Mouse (Mus musculus) heart, embryonic 10.5 days (tissue): ENCODE results near the gene Galnt2. TPM values are rescaled to one million over a fixed set of nuclear protein-coding genes. Genes with fewer than 3 reads are reported as not detected.

Source experiments
- DNase-seq: peaks from one replicate; pipeline ENCODE4 v3.0.0-alpha.2; 2017; ENCODE audit warnings: low spot score
- H3K27ac ChIP-seq: fragments of 300-500 bp; sonication (generic); 2 replicates; pipeline ENCODE4 v1.5.1; 2016; ENCODE audit warnings: mild to moderate bottlenecking
- H3K27me3 ChIP-seq: fragments of 300-500 bp; sonication (generic); 2 replicates; pipeline ENCODE4 v1.6.1; 2016; ENCODE audit warnings: mild to moderate bottlenecking; ENCODE audit not compliant: poor library complexity, insufficient read depth, severe bottlenecking
- H3K36me3 ChIP-seq: fragments of 300-500 bp; sonication (generic); 2 replicates; pipeline ENCODE4 v1.6.1; 2016; ENCODE audit warnings: mild to moderate bottlenecking, moderate library complexity
- H3K4me1 ChIP-seq: fragments of 300-500 bp; sonication (generic); 2 replicates; pipeline ENCODE4 v1.6.1; 2016; ENCODE audit warnings: mild to moderate bottlenecking
- H3K4me3 ChIP-seq: fragments of 300-500 bp; sonication (generic); 2 replicates; pipeline ENCODE4 v1.5.1; 2016; ENCODE audit warnings: mild to moderate bottlenecking, moderate library complexity
- H3K9me3 ChIP-seq: fragments of 300-500 bp; sonication (generic); 2 replicates; pipeline ENCODE4 v1.6.1; 2016; ENCODE audit warnings: mild to moderate bottlenecking, moderate library complexity
- WGBS: fragments of 180-500 bp; shearing (Covaris S2); methylation state at CpG from one replicate; pipeline ENCODE4 v1.1.7; 2016; 5-methylcytosine and 5-hydroxymethylcytosine counted together
- polyA plus RNA-seq: library from polyadenylated mRNA; unstranded; fragments of >200 nt; fragmentation: Nextera tagmentation; extraction: Ambion mirVana; gene quantifications from 2 replicates; pipeline ENCODE4 v1.2.1, GENCODE M21; 2016

The Galnt2 gene
- polyA plus RNA-seq, 1 experiment from 2014 or later, result 44.7 TPM

GRCm38 (mm10) chr8:124242208-124242607, 11.0 kb downstream of the Galnt2 start:
- peaks cover 44% of the 10 kb centered on the region for H3K27me3 ChIP-seq
- peaks cover 24% of the 10 kb centered on the region for H3K36me3 ChIP-seq
- no peak overlapping the region for H3K4me3 ChIP-seq
- DNase-seq, result no peak
- H3K4me1 ChIP-seq, result peaks cover 54% of the 10 kb centered on the region
- no peaks in the 10 kb centered on the region for H3K9me3 ChIP-seq
- no peak overlapping the region for H3K27ac ChIP-seq
- WGBS, result 90% methylated on average over 6 of the region's 6 CpGs

- DNase-seq, result no peak
- Histone ChIP-seq H3K9me3 (no peaks in the 10 kb centered on the region), H3K4me3 (no peak overlapping the region), H3K36me3 (peaks cover 31% of the 10 kb centered on the region), H3K4me1 (peaks cover 50% of the 10 kb centered on the region), H3K27me3 (peaks cover 45% of the 10 kb centered on the region), H3K27ac (no peak overlapping the region)
- WGBS, result 92% methylated on average over 5 of the region's 5 CpGs
These were observed 11.7 kb downstream of the Galnt2 start for GRCm38 (mm10) chr8:124242913-124243312.

- Histone ChIP-seq H3K4me3 (no peak overlapping the region), H3K4me1 (peaks cover 40% of the 10 kb centered on the region), H3K27ac (no peak overlapping the region), H3K9me3 (no peaks in the 10 kb centered on the region), H3K36me3 (peaks cover 34% of the 10 kb centered on the region), H3K27me3 (peaks cover 37% of the 10 kb centered on the region)
- WGBS, result 96% methylated on average over 6 of the region's 6 CpGs
- no peak for DNase-seq
These were observed 16.4 kb downstream of the Galnt2 start for GRCm38 (mm10) chr8:124247581-124247980.

GRCm38 (mm10) chr8:124248688-124249087, 17.5 kb downstream of the Galnt2 start:
- 86% methylated on average over 6 of the region's 6 CpGs for WGBS
- no peak overlapping the region for H3K27ac ChIP-seq
- peaks cover 47% of the 10 kb centered on the region for H3K4me1 ChIP-seq
- no peak for DNase-seq
- no peaks in the 10 kb centered on the region for H3K9me3 ChIP-seq
- peaks cover 38% of the 10 kb centered on the region for H3K27me3 ChIP-seq
- peaks cover 28% of the 10 kb centered on the region for H3K36me3 ChIP-seq
- no peak overlapping the region for H3K4me3 ChIP-seq

GRCm38 (mm10) chr8:124250255-124250654, 19.1 kb downstream of the Galnt2 start:
- H3K27me3 ChIP-seq, result peaks cover 26% of the 10 kb centered on the region
- H3K9me3 ChIP-seq, result no peaks in the 10 kb centered on the region
- peaks cover 17% of the 10 kb centered on the region; the same call in 1 of the 2 replicates for H3K36me3 ChIP-seq
- peak overlapping the region; percentile 72 for H3K27ac ChIP-seq
- peaks cover 50% of the 10 kb centered on the region for H3K4me1 ChIP-seq
- no peak overlapping the region for H3K4me3 ChIP-seq
- DNase-seq, result no peak
- WGBS, result 8% methylated on average over 3 of the region's 3 CpGs

- DNase-seq, result no peak
- Histone ChIP-seq H3K9me3 (no peaks in the 10 kb centered on the region), H3K27me3 (peaks cover 23% of the 10 kb centered on the region), H3K36me3 (peaks cover 16% of the 10 kb centered on the region; the same call in 1 of the 2 replicates), H3K27ac (peak overlapping the region; percentile 72), H3K4me1 (peaks cover 52% of the 10 kb centered on the region), H3K4me3 (no peak overlapping the region)
- 31% methylated on average over 4 of the region's 4 CpGs for WGBS
These were observed 19.6 kb downstream of the Galnt2 start for GRCm38 (mm10) chr8:124250785-124251184.

- WGBS, result 91% methylated on average over 5 of the region's 5 CpGs
- Histone ChIP-seq H3K27ac (no peak overlapping the region), H3K4me1 (peaks cover 60% of the 10 kb centered on the region), H3K4me3 (no peak overlapping the region), H3K9me3 (no peaks in the 10 kb centered on the region), H3K27me3 (peaks cover 17% of the 10 kb centered on the region), H3K36me3 (peaks cover 10% of the 10 kb centered on the region; the same call in 1 of the 2 replicates)
- no peak for DNase-seq
These were observed 21.4 kb downstream of the Galnt2 start for GRCm38 (mm10) chr8:124252533-124252950.

GRCm38 (mm10) chr8:124253939-124254338, 22.7 kb downstream of the Galnt2 start:
- WGBS, result 88% methylated on average over 6 of the region's 6 CpGs
- peaks cover 68% of the 10 kb centered on the region for H3K4me1 ChIP-seq
- no peak overlapping the region for H3K4me3 ChIP-seq
- peaks cover 9% of the 10 kb centered on the region; the same call in 1 of the 2 replicates for H3K27me3 ChIP-seq
- 0 out of 2 replicates have a peak, but pooled peaks cover 3% of the 10 kb centered on the region for H3K36me3 ChIP-seq
- no peak for DNase-seq
- H3K27ac ChIP-seq, result 0 out of 2 replicates have a peak overlapping the region, but pooled peaks have one; percentile 6
- no peaks in the 10 kb centered on the region for H3K9me3 ChIP-seq

- Histone ChIP-seq H3K4me3 (no peak overlapping the region), H3K27me3 (peaks cover 9% of the 10 kb centered on the region; the same call in 1 of the 2 replicates), H3K9me3 (no peaks in the 10 kb centered on the region), H3K36me3 (0 out of 2 replicates have a peak, but pooled peaks cover 3% of the 10 kb centered on the region), H3K4me1 (peaks cover 73% of the 10 kb centered on the region), H3K27ac (0 out of 2 replicates have a peak overlapping the region, but pooled peaks have one; percentile 22)
- WGBS, result 65% methylated on average over 9 of the region's 9 CpGs
- no peak for DNase-seq
These were observed 25.6 kb downstream of the Galnt2 start for GRCm38 (mm10) chr8:124256841-124257240.

- 0 out of 2 replicates have a peak, but pooled peaks cover 3% of the 10 kb centered on the region for H3K36me3 ChIP-seq
- DNase-seq, result no peak
- 0 out of 2 replicates have a peak overlapping the region, but pooled peaks have one; percentile 22 for H3K27ac ChIP-seq
- peaks cover 75% of the 10 kb centered on the region for H3K4me1 ChIP-seq
- H3K9me3 ChIP-seq, result no peaks in the 10 kb centered on the region
- WGBS, result 74% methylated on average over 10 of the region's 10 CpGs
- no peak overlapping the region for H3K4me3 ChIP-seq
- H3K27me3 ChIP-seq, result 0 out of 2 replicates have a peak, but pooled peaks cover 9% of the 10 kb centered on the region
These were observed 26.2 kb downstream of the Galnt2 start for GRCm38 (mm10) chr8:124257363-124257762.

GRCm38 (mm10) chr8:124259146-124259545, 28.0 kb downstream of the Galnt2 start:
- no peak overlapping the region for H3K4me3 ChIP-seq
- peaks cover 76% of the 10 kb centered on the region for H3K4me1 ChIP-seq
- 0 out of 2 replicates have a peak, but pooled peaks cover 3% of the 10 kb centered on the region for H3K36me3 ChIP-seq
- H3K27ac ChIP-seq, result no peak overlapping the region
- H3K9me3 ChIP-seq, result no peaks in the 10 kb centered on the region
- 0 out of 2 replicates have a peak, but pooled peaks cover 10% of the 10 kb centered on the region for H3K27me3 ChIP-seq
- no peak for DNase-seq
- WGBS, result 88% methylated on average over 4 of the region's 4 CpGs

GRCm38 (mm10) chr8:124259925-124260324, 28.7 kb downstream of the Galnt2 start:
- Histone ChIP-seq H3K4me3 (no peak overlapping the region), H3K27me3 (0 out of 2 replicates have a peak, but pooled peaks cover 10% of the 10 kb centered on the region), H3K9me3 (no peaks in the 10 kb centered on the region), H3K27ac (no peak overlapping the region), H3K36me3 (0 out of 2 replicates have a peak, but pooled peaks cover 3% of the 10 kb centered on the region), H3K4me1 (peaks cover 83% of the 10 kb centered on the region)
- WGBS, result 87% methylated on average over 7 of the region's 7 CpGs
- DNase-seq, result no peak

GRCm38 (mm10) chr8:124260371-124260770, 29.2 kb downstream of the Galnt2 start:
- peaks cover 88% of the 10 kb centered on the region for H3K4me1 ChIP-seq
- DNase-seq, result no peak
- H3K9me3 ChIP-seq, result no peaks in the 10 kb centered on the region
- H3K36me3 ChIP-seq, result no peaks in the 10 kb centered on the region
- H3K27me3 ChIP-seq, result 0 out of 2 replicates have a peak, but pooled peaks cover 10% of the 10 kb centered on the region
- WGBS, result 53% methylated on average over 12 of the region's 12 CpGs
- H3K4me3 ChIP-seq, result no peak overlapping the region
- H3K27ac ChIP-seq, result no peak overlapping the region
